8 mouse cellular contexts compared by ENCODE assay signal in genomic region chr5:72665281-72665680, GRCm38 (mm10). TPM values are rescaled to one million over a fixed set of nuclear protein-coding genes. Genes with fewer than 3 reads are reported as not detected.
DNase-seq lines count a peak whose midpoint lies in the region; ATAC-seq and TF ChIP-seq lines count a peak whose summit lies in the region.

No protein-coding gene starts in this region.

- ATAC-seq in intestine, embryonic 14.5 days (replicated peaks; ENCODE audit: low FRiP score, low TSS enrichment, low read depth): no peak
- ATAC-seq in intestine, embryonic 16.5 days: no peak

- no peak overlapping the region for H3K4me3 ChIP-seq in intestine, embryonic 14.5 days (ENCODE audit: low read depth, low read length)
- no peak overlapping the region for H3K4me3 ChIP-seq in intestine, embryonic 16.5 days (ENCODE audit: low read length)
- no peak overlapping the region for H3K4me3 ChIP-seq in ES-E14 (ENCODE audit: insufficient read depth in 1 of 2, low read depth in 1 of 2, low read length in 2 of 2, poor library complexity in 1 of 2, severe bottlenecking in 1 of 2)

- intact Hi-C loops in heart, postnatal 14 days (cut with DNase I): loop anchor here (2.0 to 5.0 kb wide), 2 partner anchors 46 to 92 kb away; no protein-coding TSS in a partner anchor
- intact Hi-C loops in left cerebral cortex, postnatal 36 days (cut with DNase I): loop anchor here (5.0 kb wide), 1 partner anchor 42 kb away; no protein-coding TSS in a partner anchor

- no peak overlapping the region for H3K27ac ChIP-seq in intestine, embryonic 14.5 days (ENCODE audit: low read depth)
- no peak overlapping the region for H3K27ac ChIP-seq in intestine, embryonic 16.5 days (ENCODE audit: low read length)
- no peak overlapping the region for H3K27ac ChIP-seq in ES-E14 (ENCODE audit: insufficient read depth, low read depth, low read length, poor library complexity, severe bottlenecking)

- DNase-seq in intestine, embryonic 14.5 days (ENCODE audit: low spot score): peak; percentile 72
- peak; percentile 56 for DNase-seq in ES-E14 (ENCODE audit: low read depth, low spot score)
- DNase-seq in c-Kit-positive CD71-positive TER-119-positive erythroid progenitor cells, embryonic 14.5 days (ENCODE audit: low spot score): peak; percentile 42
- DNase-seq in heart, postnatal 14 days: peak; percentile 48 to 66
- DNase-seq in left cerebral cortex, postnatal 36 days (ENCODE audit: low spot score in 2 of 2): peak; percentile 15 to 31
- peak; percentile 21 for DNase-seq in right cerebral cortex, adult 18-20 months
- peak; percentile 46 for DNase-seq in urinary bladder, postnatal 25 days (ENCODE audit: low spot score)

- no peaks in the 10 kb centered on the region; the same call in 1 of the 2 replicates for H3K4me1 ChIP-seq in intestine, embryonic 14.5 days (replicated peaks; ENCODE audit: control insufficient read depth, insufficient read depth, low read length)
- H3K4me1 ChIP-seq in intestine, embryonic 16.5 days (ENCODE audit: control insufficient read depth, insufficient read depth, low read length): peaks cover 7% of the 10 kb centered on the region; the same call in 1 of the 2 replicates
- H3K4me1 ChIP-seq in ES-E14 (ENCODE audit: control insufficient read depth in 2 of 2, insufficient read depth in 2 of 2, low read length in 2 of 2, poor library complexity in 1 of 2): no peaks in the 10 kb centered on the region

- no peak overlapping the region for H3K9ac ChIP-seq in intestine, embryonic 14.5 days (ENCODE audit: low read length)
- H3K9ac ChIP-seq in intestine, embryonic 16.5 days (ENCODE audit: low read depth, low read length): no peak overlapping the region
- H3K9ac ChIP-seq in ES-E14 (ENCODE audit: insufficient read depth, low read depth, low read length, poor library complexity, severe bottlenecking): no peak overlapping the region

- WGBS in intestine, embryonic 14.5 days: 21% methylated on average over 5 of the region's 5 CpGs
- WGBS in intestine, embryonic 16.5 days: 35% methylated on average over 5 of the region's 5 CpGs

- no peak overlapping the region for H3K4me2 ChIP-seq in intestine, embryonic 14.5 days (ENCODE audit: low read length)
- no peak overlapping the region for H3K4me2 ChIP-seq in intestine, embryonic 16.5 days (ENCODE audit: low read depth, low read length)

- H3K9me3 ChIP-seq in intestine, embryonic 14.5 days (ENCODE audit: control insufficient read depth, low read length): no peaks in the 10 kb centered on the region
- H3K9me3 ChIP-seq in intestine, embryonic 16.5 days (ENCODE audit: control insufficient read depth, low read length): no peaks in the 10 kb centered on the region
- no peaks in the 10 kb centered on the region for H3K9me3 ChIP-seq in ES-E14 (ENCODE audit: control insufficient read depth, insufficient read depth, low read depth, low read length)

- no peaks in the 10 kb centered on the region for H3K36me3 ChIP-seq in intestine, embryonic 14.5 days (ENCODE audit: control insufficient read depth, insufficient read depth, low read length)
- H3K36me3 ChIP-seq in intestine, embryonic 16.5 days (ENCODE audit: control insufficient read depth, insufficient read depth, low read length): no peaks in the 10 kb centered on the region
- no peaks in the 10 kb centered on the region for H3K36me3 ChIP-seq in ES-E14 (ENCODE audit: control insufficient read depth, insufficient read depth, low read length, poor library complexity, severe bottlenecking)

- no peaks in the 10 kb centered on the region for H3K27me3 ChIP-seq in intestine, embryonic 14.5 days (replicated peaks; ENCODE audit: control insufficient read depth, insufficient read depth, low read length)
- no peaks in the 10 kb centered on the region for H3K27me3 ChIP-seq in intestine, embryonic 16.5 days (replicated peaks; ENCODE audit: control insufficient read depth, insufficient read depth, low read length)

- in situ Hi-C loops in ES-E14 (cut with MboI; ENCODE audit: low sequenced_read_pairs in 2 of 2, unreplicated experiment in 2 of 2): no loop called here

TF ChIP-seq in ES-E14, 5 proteins besides CTCF, POLR2A, EP300 and RAD21:
- no peak for TF ChIP-seq ZNF384 (IDR thresholded peaks at IDR 0.05; ENCODE audit: low read depth, low read length)
- no peak for TF ChIP-seq ZC3H11A (IDR thresholded peaks at IDR 0.05; ENCODE audit: borderline replicate concordance, low read depth, low read length)
- no peak for TF ChIP-seq CHD2 (IDR thresholded peaks at IDR 0.05; ENCODE audit: low read depth, low read length)
- no peak for TF ChIP-seq HCFC1 (IDR thresholded peaks at IDR 0.05; ENCODE audit: borderline replicate concordance, insufficient read depth, low read length)
- no peak for TF ChIP-seq MAFK (IDR thresholded peaks at IDR 0.05; ENCODE audit: insufficient read depth, low read depth, low read length)

RNA-seq across cellular contexts. Expression of gene Nipal1, which starts 17.7 kb away (rescaled TPM):
- polyA plus RNA-seq in intestine, embryonic 14.5 days (2014; fragmentation: Nextera tagmentation; extraction: Ambion mirVana): 13.2 and 15.2 TPM in 2 replicates
- polyA plus RNA-seq in intestine, embryonic 16.5 days (2015; fragmentation: Nextera tagmentation; extraction: Ambion mirVana): 34.5 and 37.7 TPM in 2 replicates
- total RNA-seq in ES-E14 (2012; rRNA removed): 0.11 and 0.22 TPM in 2 replicates
- total RNA-seq in heart, postnatal 14 days (2021): under 1 TPM in 1 of 2 experiments, not detected in 1; 0.49 TPM
- not detected for total RNA-seq in left cerebral cortex, postnatal 36 days (2021)

RNA-seq across cellular contexts. Expression of gene Cnga1, which starts 21.2 kb away (rescaled TPM):
- not detected in 2 replicates for polyA plus RNA-seq in intestine, embryonic 14.5 days (2014; fragmentation: Nextera tagmentation; extraction: Ambion mirVana)
- polyA plus RNA-seq in intestine, embryonic 16.5 days (2015; fragmentation: Nextera tagmentation; extraction: Ambion mirVana): not detected in 2 replicates
- not detected in 2 replicates for total RNA-seq in ES-E14 (2012; rRNA removed)
- total RNA-seq in heart, postnatal 14 days (2021): under 1 TPM in 1 of 2 experiments, not detected in 1; 0.29 TPM
- total RNA-seq in left cerebral cortex, postnatal 36 days (2021): not detected

Comparison
In these comparisons a context has a peak if more than half of its experiments do, and no peak if none do; other contexts are left out.
1. DNase-seq: peak in every context shown above with its lines; median percentile 72 in intestine, embryonic 14.5 days; 57 in heart, postnatal 14 days; 56 in ES-E14; 46 in urinary bladder, postnatal 25 days; 42 in c-Kit-positive CD71-positive TER-119-positive erythroid progenitor cells, embryonic 14.5 days; 23 in left cerebral cortex, postnatal 36 days; 21 in right cerebral cortex, adult 18-20 months.